Mouse (Mus musculus): ENCODE measurements around the gene Rangrf.

DNA sequence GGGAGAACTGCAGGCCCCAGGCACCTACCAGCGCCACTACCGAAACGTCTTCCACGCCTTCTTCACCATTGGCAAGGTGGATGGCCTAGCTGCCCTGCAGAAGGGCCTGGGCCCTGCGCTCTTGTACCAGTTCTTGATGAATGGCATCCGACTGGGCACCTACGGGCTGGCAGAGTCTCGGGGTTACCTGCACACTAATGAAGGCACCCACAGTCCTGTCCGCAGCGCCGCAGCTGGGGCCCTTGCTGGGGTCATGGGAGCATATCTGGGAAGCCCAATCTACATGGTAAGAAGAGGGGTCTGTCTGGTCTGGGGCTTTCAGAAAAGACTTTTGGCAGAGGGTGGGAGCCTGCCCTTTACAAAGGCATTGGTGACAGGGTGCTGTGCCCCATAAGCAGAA, 6.2 kb downstream of the Rangrf start:
- TF ChIP-seq POLR2A (IDR thresholded peaks at IDR 0.05; ENCODE audit: borderline replicate concordance, extremely low read depth, insufficient read depth, insufficient read length, poor library complexity, severe bottlenecking) (no peak), CTCF (IDR thresholded peaks at IDR 0.05; ENCODE audit: borderline replicate concordance, extremely low read depth, insufficient read depth, insufficient read length) (no peak)
